Mouse (Mus musculus): Measurements from ENCODE around the gene Itga1. TPM values are rescaled to one million over a fixed set of nuclear protein-coding genes. Genes with fewer than 3 reads are reported as not detected.

The Itga1 gene
- polyA plus RNA-seq, 1 experiment from 2014 or later: 31.0 TPM

DNA sequence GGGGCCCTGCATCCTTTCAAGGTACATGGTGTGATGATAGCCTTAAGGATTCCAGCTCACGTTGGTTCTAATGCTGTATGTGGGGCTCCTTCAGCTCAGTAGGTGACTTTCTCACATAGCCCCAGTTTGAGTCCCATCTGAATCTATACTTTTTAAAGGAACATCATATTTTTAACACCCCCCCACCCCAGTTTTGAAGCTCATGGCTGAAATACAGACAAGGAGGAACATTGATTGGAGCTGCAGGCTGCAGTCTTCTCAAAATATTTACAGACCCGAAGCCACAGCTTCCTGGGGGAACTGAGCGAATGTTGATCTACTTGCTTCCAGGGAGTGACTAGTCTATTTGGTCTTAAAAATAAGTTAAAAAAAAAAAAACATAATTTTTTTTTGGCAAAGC, 98.9 kb downstream of the Itga1 start:
- no peak overlapping the region for H3K4me3 ChIP-seq (ENCODE audit: low read depth, low read length)
- H3K27me3 ChIP-seq (ENCODE audit: control insufficient read depth, insufficient read depth, low read length): no peaks in the 10 kb centered on the region
- ATAC-seq (replicated peaks; ENCODE audit: insufficient number of reproducible peaks, low FRiP score, low TSS enrichment): no peak
- no peak overlapping the region for H3K9ac ChIP-seq (ENCODE audit: low read depth, low read length)
- no peak overlapping the region for H3K4me2 ChIP-seq
- H3K36me3 ChIP-seq (ENCODE audit: control insufficient read depth, insufficient read depth, low read length): 0 out of 2 replicates have a peak, but pooled peaks cover 2% of the 10 kb centered on the region
- 72% methylated on average over 3 of the region's 3 CpGs for WGBS (ENCODE audit: insufficient replicate concordance)
- H3K9me3 ChIP-seq (replicated peaks; ENCODE audit: control insufficient read depth, low read length): no peaks in the 10 kb centered on the region
- H3K27ac ChIP-seq (ENCODE audit: low read depth, low read length): no peak overlapping the region
- H3K4me1 ChIP-seq (ENCODE audit: control insufficient read depth, insufficient read depth, low read length): peaks cover 21% of the 10 kb centered on the region

DNA sequence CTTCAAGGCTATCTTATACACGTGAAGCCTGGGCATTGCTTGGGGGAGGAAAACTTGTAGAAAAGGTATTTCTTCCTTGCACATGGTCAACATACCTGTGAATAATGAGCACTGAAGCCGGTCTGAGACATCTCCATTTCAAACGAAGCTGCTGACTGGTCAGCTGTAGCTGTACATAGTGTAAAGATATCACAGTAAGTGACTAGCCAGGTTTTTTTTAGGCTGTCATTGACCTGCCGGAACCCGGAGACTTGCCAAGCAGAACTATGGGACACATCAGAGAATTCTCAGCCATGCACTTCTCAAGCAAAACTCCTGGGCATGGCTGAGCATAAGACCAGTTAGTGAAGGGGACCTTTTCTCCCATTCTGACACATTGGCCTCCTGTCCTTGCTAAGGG, 99.6 kb downstream of the Itga1 start:
- no peak overlapping the region for H3K9ac ChIP-seq (ENCODE audit: low read depth, low read length)
- ATAC-seq (replicated peaks; ENCODE audit: insufficient number of reproducible peaks, low FRiP score, low TSS enrichment): no peak
- 0 out of 2 replicates have a peak, but pooled peaks cover 2% of the 10 kb centered on the region for H3K36me3 ChIP-seq (ENCODE audit: control insufficient read depth, insufficient read depth, low read length)
- H3K9me3 ChIP-seq (replicated peaks; ENCODE audit: control insufficient read depth, low read length): no peaks in the 10 kb centered on the region
- 56% methylated on average over 5 of the region's 5 CpGs for WGBS (ENCODE audit: insufficient replicate concordance)
- H3K27ac ChIP-seq (ENCODE audit: low read depth, low read length): no peak overlapping the region
- peaks cover 21% of the 10 kb centered on the region for H3K4me1 ChIP-seq (ENCODE audit: control insufficient read depth, insufficient read depth, low read length)
- H3K27me3 ChIP-seq (ENCODE audit: control insufficient read depth, insufficient read depth, low read length): no peaks in the 10 kb centered on the region
- no peak overlapping the region for H3K4me3 ChIP-seq (ENCODE audit: low read depth, low read length)
- no peak overlapping the region; the same call in 1 of the 2 replicates for H3K4me2 ChIP-seq

DNA sequence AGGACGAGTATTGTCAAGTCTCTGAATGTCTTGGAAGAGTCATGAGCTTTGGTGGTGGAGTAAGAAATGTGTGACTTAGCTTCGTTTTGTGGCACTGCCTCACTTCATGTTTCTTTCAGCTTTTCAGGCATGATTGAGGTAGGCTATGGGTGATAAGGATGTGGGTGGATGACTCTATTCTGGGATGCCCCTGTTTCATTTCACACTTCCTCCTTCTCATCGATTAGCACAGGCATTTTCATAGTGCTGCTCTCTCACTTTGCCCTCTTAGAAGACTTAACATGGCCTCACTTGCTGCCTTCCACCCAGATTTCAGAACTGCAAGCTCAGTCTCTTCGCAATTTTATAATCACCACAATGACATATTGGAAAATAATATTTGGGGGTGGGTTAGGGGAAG, 102.2 kb downstream of the Itga1 start:
- Histone ChIP-seq H3K27me3 (ENCODE audit: control insufficient read depth, insufficient read depth, low read length) (no peaks in the 10 kb centered on the region), H3K36me3 (ENCODE audit: control insufficient read depth, insufficient read depth, low read length) (0 out of 2 replicates have a peak, but pooled peaks cover 2% of the 10 kb centered on the region), H3K9ac (ENCODE audit: low read depth, low read length) (no peak overlapping the region), H3K9me3 (replicated peaks; ENCODE audit: control insufficient read depth, low read length) (no peaks in the 10 kb centered on the region), H3K4me1 (ENCODE audit: control insufficient read depth, insufficient read depth, low read length) (peaks cover 8% of the 10 kb centered on the region; the same call in 1 of the 2 replicates), H3K27ac (ENCODE audit: low read depth, low read length) (no peak overlapping the region), H3K4me2 (no peak overlapping the region), H3K4me3 (ENCODE audit: low read depth, low read length) (no peak overlapping the region)
- no peak for ATAC-seq (replicated peaks; ENCODE audit: insufficient number of reproducible peaks, low FRiP score, low TSS enrichment)
- WGBS (ENCODE audit: insufficient replicate concordance): 78% methylated on average over 4 of the region's 4 CpGs

GRCm38 (mm10) chr13:114998100-114998499, 103.7 kb downstream of the Itga1 start:
- Histone ChIP-seq H3K9ac (ENCODE audit: low read depth, low read length) (no peak overlapping the region), H3K27me3 (ENCODE audit: control insufficient read depth, insufficient read depth, low read length) (no peaks in the 10 kb centered on the region), H3K27ac (ENCODE audit: low read depth, low read length) (no peak overlapping the region), H3K4me1 (ENCODE audit: control insufficient read depth, insufficient read depth, low read length) (no peaks in the 10 kb centered on the region), H3K4me3 (ENCODE audit: low read depth, low read length) (no peak overlapping the region), H3K9me3 (replicated peaks; ENCODE audit: control insufficient read depth, low read length) (no peaks in the 10 kb centered on the region), H3K4me2 (no peak overlapping the region), H3K36me3 (ENCODE audit: control insufficient read depth, insufficient read depth, low read length) (0 out of 2 replicates have a peak, but pooled peaks cover 2% of the 10 kb centered on the region)
- no peak for ATAC-seq (replicated peaks; ENCODE audit: insufficient number of reproducible peaks, low FRiP score, low TSS enrichment)
- whole genome bisulfite sequencing (ENCODE audit: insufficient replicate concordance): 88% methylated on average over 10 of the region's 10 CpGs

- 66% methylated on average over 14 of the region's 14 CpGs for WGBS (ENCODE audit: insufficient replicate concordance)
- Histone ChIP-seq H3K4me1 (ENCODE audit: control insufficient read depth, insufficient read depth, low read length) (no peaks in the 10 kb centered on the region), H3K4me3 (ENCODE audit: low read depth, low read length) (no peak overlapping the region), H3K4me2 (no peak overlapping the region), H3K9me3 (replicated peaks; ENCODE audit: control insufficient read depth, low read length) (no peaks in the 10 kb centered on the region), H3K9ac (ENCODE audit: low read depth, low read length) (no peak overlapping the region), H3K27me3 (ENCODE audit: control insufficient read depth, insufficient read depth, low read length) (no peaks in the 10 kb centered on the region), H3K27ac (ENCODE audit: low read depth, low read length) (no peak overlapping the region), H3K36me3 (ENCODE audit: control insufficient read depth, insufficient read depth, low read length) (no peaks in the 10 kb centered on the region; the same call in 1 of the 2 replicates)
- no peak for ATAC-seq (replicated peaks; ENCODE audit: insufficient number of reproducible peaks, low FRiP score, low TSS enrichment)
Measured at GRCm38 (mm10) chr13:114992260-114993014, 109.3 kb downstream of the Itga1 start.

- no peak for ATAC-seq (replicated peaks; ENCODE audit: insufficient number of reproducible peaks, low FRiP score, low TSS enrichment)
- Histone ChIP-seq H3K27ac (ENCODE audit: low read depth, low read length) (no peak overlapping the region), H3K4me1 (ENCODE audit: control insufficient read depth, insufficient read depth, low read length) (no peaks in the 10 kb centered on the region), H3K9me3 (replicated peaks; ENCODE audit: control insufficient read depth, low read length) (no peaks in the 10 kb centered on the region), H3K4me2 (no peak overlapping the region), H3K9ac (ENCODE audit: low read depth, low read length) (no peak overlapping the region), H3K4me3 (ENCODE audit: low read depth, low read length) (no peak overlapping the region), H3K36me3 (ENCODE audit: control insufficient read depth, insufficient read depth, low read length) (no peaks in the 10 kb centered on the region; the same call in none of the 2 replicates), H3K27me3 (ENCODE audit: control insufficient read depth, insufficient read depth, low read length) (no peaks in the 10 kb centered on the region)
- WGBS (ENCODE audit: insufficient replicate concordance): 58% methylated on average over 6 of the region's 6 CpGs
Measured at GRCm38 (mm10) chr13:114987668-114988067, 114.1 kb downstream of the Itga1 start.

GRCm38 (mm10) chr13:114987161-114987560, 114.6 kb downstream of the Itga1 start:
- 48% methylated on average over 2 of the region's 2 CpGs for WGBS (ENCODE audit: insufficient replicate concordance)
- H3K9me3 ChIP-seq (replicated peaks; ENCODE audit: control insufficient read depth, low read length): no peaks in the 10 kb centered on the region
- H3K27me3 ChIP-seq (ENCODE audit: control insufficient read depth, insufficient read depth, low read length): no peaks in the 10 kb centered on the region
- ATAC-seq (replicated peaks; ENCODE audit: insufficient number of reproducible peaks, low FRiP score, low TSS enrichment): no peak
- no peak overlapping the region for H3K4me3 ChIP-seq (ENCODE audit: low read depth, low read length)
- no peak overlapping the region for H3K4me2 ChIP-seq
- no peaks in the 10 kb centered on the region for H3K4me1 ChIP-seq (ENCODE audit: control insufficient read depth, insufficient read depth, low read length)
- no peak overlapping the region for H3K27ac ChIP-seq (ENCODE audit: low read depth, low read length)
- no peak overlapping the region for H3K9ac ChIP-seq (ENCODE audit: low read depth, low read length)
- H3K36me3 ChIP-seq (ENCODE audit: control insufficient read depth, insufficient read depth, low read length): no peaks in the 10 kb centered on the region; the same call in none of the 2 replicates

DNA sequence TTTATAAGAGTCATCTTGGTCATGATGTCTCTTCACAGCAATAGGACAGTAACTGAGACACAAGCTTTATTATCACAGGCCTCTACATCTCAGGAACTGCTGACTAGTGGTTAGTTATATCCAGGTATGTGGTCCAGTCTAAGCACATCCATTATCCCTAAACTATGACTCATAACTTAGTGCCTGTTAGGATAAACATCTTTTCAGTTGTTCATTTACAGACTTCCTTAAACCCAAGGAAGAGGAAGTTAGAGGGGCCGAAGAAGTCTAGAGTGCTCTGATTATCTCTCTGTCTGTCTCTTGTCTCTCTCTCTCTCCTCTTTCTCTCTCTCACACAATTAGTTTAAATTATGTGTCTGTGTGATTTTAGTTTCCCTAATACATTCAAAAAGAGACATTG, 117.1 kb downstream of the Itga1 start:
- H3K4me2 ChIP-seq: no peak overlapping the region
- no peaks in the 10 kb centered on the region; the same call in none of the 2 replicates for H3K36me3 ChIP-seq (ENCODE audit: control insufficient read depth, insufficient read depth, low read length)
- no peak for ATAC-seq (replicated peaks; ENCODE audit: insufficient number of reproducible peaks, low FRiP score, low TSS enrichment)
- no peaks in the 10 kb centered on the region for H3K9me3 ChIP-seq (replicated peaks; ENCODE audit: control insufficient read depth, low read length)
- no peak overlapping the region for H3K9ac ChIP-seq (ENCODE audit: low read depth, low read length)
- 71% methylated on average over 1 of the region's 1 CpGs for WGBS (ENCODE audit: insufficient replicate concordance)
- no peak overlapping the region for H3K4me3 ChIP-seq (ENCODE audit: low read depth, low read length)
- H3K27me3 ChIP-seq (ENCODE audit: control insufficient read depth, insufficient read depth, low read length): no peaks in the 10 kb centered on the region
- H3K4me1 ChIP-seq (ENCODE audit: control insufficient read depth, insufficient read depth, low read length): no peaks in the 10 kb centered on the region
- no peak overlapping the region for H3K27ac ChIP-seq (ENCODE audit: low read depth, low read length)

- no peak for ATAC-seq (replicated peaks; ENCODE audit: insufficient number of reproducible peaks, low FRiP score, low TSS enrichment)
- H3K4me1 ChIP-seq (ENCODE audit: control insufficient read depth, insufficient read depth, low read length): no peaks in the 10 kb centered on the region
- no peaks in the 10 kb centered on the region for H3K27me3 ChIP-seq (ENCODE audit: control insufficient read depth, insufficient read depth, low read length)
- no peak overlapping the region for H3K9ac ChIP-seq (ENCODE audit: low read depth, low read length)
- 78% methylated on average over 7 of the region's 7 CpGs for WGBS (ENCODE audit: insufficient replicate concordance)
- H3K4me2 ChIP-seq: no peak overlapping the region
- H3K4me3 ChIP-seq (ENCODE audit: low read depth, low read length): no peak overlapping the region
- H3K9me3 ChIP-seq (replicated peaks; ENCODE audit: control insufficient read depth, low read length): no peaks in the 10 kb centered on the region
- no peaks in the 10 kb centered on the region; the same call in 1 of the 2 replicates for H3K36me3 ChIP-seq (ENCODE audit: control insufficient read depth, insufficient read depth, low read length)
- no peak overlapping the region for H3K27ac ChIP-seq (ENCODE audit: low read depth, low read length)
Measured at GRCm38 (mm10) chr13:114983116-114983515, 118.6 kb downstream of the Itga1 start.

All from heart, embryonic 11.5 days (tissue).